Mouse (Mus musculus) bone marrow, adult 2 months (tissue): ENCODE results near the gene Invs.

Source experiments
- CTCF ChIP-seq: fragments of 200-500 bp; IDR thresholded peaks from 2 replicates; pipeline ENCODE4 v1.5.1; 2011; ENCODE audit warnings: low read length, control low read depth; ENCODE audit not compliant: control insufficient read depth, insufficient read depth
- POLR2A ChIP-seq: fragments of 200-500 bp; IDR thresholded peaks from 2 replicates; pipeline ENCODE4 v1.6.1; 2011; ENCODE audit warnings: low read depth, mild to moderate bottlenecking, control low read depth, low read length, borderline replicate concordance; ENCODE audit not compliant: control insufficient read depth

GRCm38 (mm10) chr4:48427413-48427812 lies 147.9 kb downstream of the Invs start:
- TF ChIP-seq CTCF (no peak), POLR2A (no peak)
